Mouse (Mus musculus): Measurements from ENCODE around the gene Insl6. TPM values are rescaled to one million over a fixed set of nuclear protein-coding genes. Genes with fewer than 3 reads are reported as not detected.

Gene Insl6
- polyA plus RNA-seq, 1 experiment from 2014 or later = 1.4 TPM

DNA sequence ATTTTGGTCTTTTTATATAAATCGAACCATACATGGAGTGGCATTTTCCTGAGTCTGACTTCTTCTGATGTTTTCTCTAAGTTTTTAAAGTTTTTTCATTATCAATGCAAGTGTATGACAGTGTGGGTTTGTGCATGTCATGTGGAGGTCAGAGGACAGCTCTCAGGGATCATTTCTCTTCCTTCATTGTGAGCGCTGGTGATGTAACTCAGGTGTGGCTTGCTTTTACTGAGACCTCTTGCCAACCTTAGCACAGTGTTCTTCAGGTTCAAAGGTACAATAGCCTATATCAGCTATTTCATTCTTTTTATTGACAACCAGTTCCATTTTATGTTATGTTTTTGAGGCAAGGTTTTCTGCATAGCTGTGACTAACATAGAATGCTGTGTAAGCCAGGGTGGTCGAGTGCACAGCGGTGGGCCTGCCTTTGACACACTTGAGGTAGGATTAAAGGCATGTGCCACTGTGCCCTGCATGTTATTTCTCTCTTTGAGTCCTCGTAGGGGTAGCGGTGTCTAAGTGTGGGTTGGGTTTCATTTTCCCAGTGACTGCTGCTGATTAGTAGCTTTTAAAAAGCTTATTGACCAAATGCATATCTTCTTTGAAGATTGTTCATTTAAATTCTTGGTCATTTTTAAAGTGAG is 46.1 kb downstream of the Insl6 start:
- WGBS = 87% methylated on average over 6 of the region's 6 CpGs

GRCm38 (mm10) chr19:29276414-29276813 is 48.7 kb downstream of the Insl6 start:
- Histone ChIP-seq H3K36me3 (ENCODE audit: control insufficient read depth, insufficient read depth, low read length) (peaks cover 7% of the 10 kb centered on the region), H3K27me3 (replicated peaks; ENCODE audit: control insufficient read depth, insufficient read depth, low read length) (no peaks in the 10 kb centered on the region), H3K27ac (ENCODE audit: low read depth, low read length) (no peak overlapping the region), H3K9ac (ENCODE audit: low read depth, low read length) (no peak overlapping the region), H3K4me1 (ENCODE audit: control insufficient read depth, insufficient read depth, low read depth, low read length) (no peaks in the 10 kb centered on the region), H3K9me3 (ENCODE audit: control insufficient read depth, low read length) (no peaks in the 10 kb centered on the region), H3K4me2 (ENCODE audit: low read length) (no peak overlapping the region), H3K4me3 (ENCODE audit: low read length) (no peak overlapping the region)
- ATAC-seq = no peak
- WGBS = 95% methylated on average over 4 of the region's 4 CpGs

More for the DNA sequence above, 46.1 kb downstream of the Insl6 start:
- Histone ChIP-seq H3K27ac (ENCODE audit: low read depth, low read length) (no peak overlapping the region), H3K4me1 (ENCODE audit: control insufficient read depth, insufficient read depth, low read depth, low read length) (no peaks in the 10 kb centered on the region), H3K4me3 (ENCODE audit: low read length) (no peak overlapping the region), H3K9ac (ENCODE audit: low read depth, low read length) (no peak overlapping the region), H3K4me2 (ENCODE audit: low read length) (no peak overlapping the region), H3K36me3 (ENCODE audit: control insufficient read depth, insufficient read depth, low read length) (peaks cover 15% of the 10 kb centered on the region), H3K27me3 (replicated peaks; ENCODE audit: control insufficient read depth, insufficient read depth, low read length) (no peaks in the 10 kb centered on the region), H3K9me3 (ENCODE audit: control insufficient read depth, low read length) (no peaks in the 10 kb centered on the region)
- ATAC-seq = no peak

DNA sequence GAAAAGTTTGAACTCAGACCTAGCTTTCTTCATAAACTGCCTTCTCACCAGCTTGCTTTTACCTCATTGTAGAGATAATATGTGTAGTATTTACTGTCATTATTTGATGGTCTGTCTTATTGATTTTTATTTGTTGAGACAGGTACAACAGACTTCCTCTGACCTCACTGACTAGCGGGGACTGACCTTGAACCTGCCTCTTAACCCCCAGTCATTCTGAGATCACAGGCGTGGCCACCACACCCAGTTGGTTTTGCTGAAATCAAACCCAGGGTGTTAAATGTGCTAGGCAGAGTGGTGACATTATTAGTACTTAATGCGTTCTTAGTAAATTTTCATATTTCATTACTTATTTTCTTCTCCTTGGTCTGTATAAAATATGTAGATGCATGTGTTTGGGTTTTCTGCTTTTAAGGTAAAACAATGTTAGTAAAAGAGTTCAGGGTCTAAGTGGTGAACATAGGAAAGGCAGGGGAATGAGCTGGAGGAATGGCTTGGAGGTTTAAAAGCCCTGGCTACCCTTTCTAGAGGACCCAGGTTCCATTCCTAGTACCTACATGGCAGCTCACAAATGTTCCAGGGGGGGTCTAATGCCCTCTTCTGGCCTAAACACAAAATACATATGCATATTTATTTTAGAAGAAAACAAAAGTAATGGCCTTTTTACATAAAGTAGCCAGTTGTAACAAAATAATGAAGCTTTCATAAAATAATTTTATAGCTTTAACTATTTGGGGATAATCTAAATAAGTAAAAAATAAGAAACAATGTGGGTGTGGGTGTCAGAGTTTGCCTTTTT is 52.9 kb downstream of the Insl6 start:
- Histone ChIP-seq H3K27ac (ENCODE audit: low read depth, low read length) (no peak overlapping the region), H3K4me3 (ENCODE audit: low read length) (no peak overlapping the region)
- 93% methylated on average over 3 of the region's 3 CpGs for WGBS

More for the DNA sequence above, 52.9 kb downstream of the Insl6 start:
- Histone ChIP-seq H3K9ac (ENCODE audit: low read depth, low read length) (no peak overlapping the region), H3K4me1 (ENCODE audit: control insufficient read depth, insufficient read depth, low read depth, low read length) (no peaks in the 10 kb centered on the region), H3K9me3 (ENCODE audit: control insufficient read depth, low read length) (no peaks in the 10 kb centered on the region), H3K36me3 (ENCODE audit: control insufficient read depth, insufficient read depth, low read length) (peaks cover 5% of the 10 kb centered on the region), H3K27me3 (replicated peaks; ENCODE audit: control insufficient read depth, insufficient read depth, low read length) (no peaks in the 10 kb centered on the region), H3K4me2 (ENCODE audit: low read length) (no peak overlapping the region)
- no peak for ATAC-seq

Other genes with a start within 250 kb of the Insl6 start
- gene Rcl1, start 224.0 kb downstream of the Insl6 start, polyA plus RNA-seq (2015; fragmentation: Nextera tagmentation; extraction: Ambion mirVana) = 39.1 and 42.2 TPM in 2 replicates
- gene Jak2, start 73.5 kb downstream of the Insl6 start, polyA plus RNA-seq (2015; fragmentation: Nextera tagmentation; extraction: Ambion mirVana) = 6.2 and 10.0 TPM in 2 replicates
- gene Rln1, start 9.3 kb upstream of the Insl6 start, polyA plus RNA-seq (2015; fragmentation: Nextera tagmentation; extraction: Ambion mirVana) = 3.5 and 4.6 TPM in 2 replicates
- gene Plgrkt, start 42.0 kb upstream of the Insl6 start, polyA plus RNA-seq (2015; fragmentation: Nextera tagmentation; extraction: Ambion mirVana) = 66.4 and 71.9 TPM in 2 replicates
- gene Cd274, start 42.1 kb upstream of the Insl6 start, polyA plus RNA-seq (2015; fragmentation: Nextera tagmentation; extraction: Ambion mirVana) = 0.56 and 0.76 TPM in 2 replicates
- 0.09 and 0.12 TPM in 2 replicates for gene Pdcd1lg2, start 85.6 kb upstream of the Insl6 start, polyA plus RNA-seq (2015; fragmentation: Nextera tagmentation; extraction: Ambion mirVana)
- 10.2 and 10.6 TPM in 2 replicates for gene Ric1, start 196.9 kb upstream of the Insl6 start, polyA plus RNA-seq (2015; fragmentation: Nextera tagmentation; extraction: Ambion mirVana)

Data from hindbrain, embryonic 16.5 days (tissue).